Mouse (Mus musculus) hindbrain, embryonic 16.5 days (tissue): ENCODE measurements around the gene Zfp651. TPM values are rescaled to one million over a fixed set of nuclear protein-coding genes. Genes with fewer than 3 reads are reported as not detected.

Source experiments
- ATAC-seq: fragments of 200-750 bp; cut with Nextera tagmentation; 2 replicates; pipeline ENCODE4 v1.8.0; 2017; ENCODE audit warnings: moderate TSS enrichment, moderate library complexity
- H3K27ac ChIP-seq: fragments of 300-500 bp; sonication (generic); 2 replicates; pipeline ENCODE4 v1.5.1; 2014; ENCODE audit warnings: low read depth, mild to moderate bottlenecking, control low read depth, low read length, moderate library complexity
- H3K27me3 ChIP-seq: fragments of 300-500 bp; sonication (generic); replicated peaks from 2 replicates; pipeline ENCODE4 v1.6.1; 2014; ENCODE audit warnings: low read length; ENCODE audit not compliant: control insufficient read depth, insufficient read depth
- H3K36me3 ChIP-seq: fragments of 300-500 bp; sonication (generic); 2 replicates; pipeline ENCODE4 v1.6.1; 2014; ENCODE audit warnings: mild to moderate bottlenecking, low read length, moderate library complexity, mixed read lengths; ENCODE audit not compliant: control insufficient read depth, insufficient read depth
- H3K4me1 ChIP-seq: fragments of 300-500 bp; sonication (generic); 2 replicates; pipeline ENCODE4 v1.6.1; 2014; ENCODE audit warnings: low read depth, low read length; ENCODE audit not compliant: control insufficient read depth, insufficient read depth
- H3K4me2 ChIP-seq: fragments of 300-500 bp; sonication (generic); 2 replicates; pipeline ENCODE4 v1.6.1; 2014; ENCODE audit warnings: mild to moderate bottlenecking, low read length, control low read depth, moderate library complexity
- H3K4me3 ChIP-seq: fragments of 300-500 bp; sonication (generic); 2 replicates; pipeline ENCODE4 v1.5.1; 2014; ENCODE audit warnings: mild to moderate bottlenecking, low read length, control low read depth, moderate library complexity
- H3K9ac ChIP-seq: fragments of 300-500 bp; sonication (generic); 2 replicates; pipeline ENCODE4 v1.6.1; 2014; ENCODE audit warnings: low read depth, mild to moderate bottlenecking, control low read depth, low read length, moderate library complexity
- H3K9me3 ChIP-seq: fragments of 300-500 bp; sonication (generic); 2 replicates; pipeline ENCODE4 v1.6.1; 2014; ENCODE audit warnings: mild to moderate bottlenecking, low read length, moderate library complexity; ENCODE audit not compliant: control insufficient read depth
- WGBS: fragments of 180-500 bp; shearing (Covaris S2); extraction: QIAGEN DNeasy Blood & Tissue Kit; methylation state at CpG from one replicate; pipeline ENCODE4 v1.1.7; 2014; 5-methylcytosine and 5-hydroxymethylcytosine counted together
- polyA plus RNA-seq: library from polyadenylated mRNA; unstranded; fragments of >200 nt; fragmentation: Nextera tagmentation; extraction: Ambion mirVana; gene quantifications from 2 replicates; pipeline ENCODE4 v1.2.1, GENCODE M21; 2015

Gene Zfp651
- polyA plus RNA-seq, 1 experiment from 2014 or later = 15.0 TPM

- H3K4me1 ChIP-seq = peaks cover 30% of the 10 kb centered on the region
Observed at GRCm38 (mm10) chr9:121761787-121762186, 2.7 kb downstream of the Zfp651 start.

GRCm38 (mm10) chr9:121762248-121762647 lies 3.1 kb downstream of the Zfp651 start:
- no peak overlapping the region for H3K4me2 ChIP-seq

More at GRCm38 (mm10) chr9:121761787-121762186, 2.7 kb downstream of the Zfp651 start:
- ATAC-seq = no peak
- H3K36me3 ChIP-seq = peaks cover 32% of the 10 kb centered on the region
- no peak overlapping the region for H3K4me3 ChIP-seq
- peak overlapping the region; percentile 8; the same call in 1 of the 2 replicates for H3K9ac ChIP-seq
- 61% methylated on average over 8 of the region's 8 CpGs for WGBS
- H3K4me2 ChIP-seq = no peak overlapping the region
- no peak overlapping the region for H3K27ac ChIP-seq
- H3K27me3 ChIP-seq = no peaks in the 10 kb centered on the region
- no peaks in the 10 kb centered on the region for H3K9me3 ChIP-seq

DNA sequence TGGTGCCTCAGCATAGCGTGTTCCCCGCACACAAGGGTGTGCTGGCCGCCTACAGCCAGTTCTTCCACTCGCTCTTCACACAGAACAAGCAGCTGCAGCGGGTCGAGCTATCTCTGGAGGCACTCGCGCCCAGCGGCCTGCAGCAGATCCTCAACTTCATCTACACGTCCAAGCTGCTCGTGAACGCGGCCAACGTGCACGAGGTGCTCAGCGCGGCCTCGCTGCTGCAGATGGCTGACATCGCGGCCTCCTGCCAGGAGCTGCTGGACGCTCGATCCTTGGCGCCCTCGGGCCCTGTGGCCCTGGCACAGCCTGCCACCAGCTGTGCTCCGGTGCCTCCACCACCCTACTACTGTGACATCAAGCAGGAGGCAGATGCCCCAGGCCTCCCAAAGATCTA lies 3.6 kb downstream of the Zfp651 start:
- Histone ChIP-seq H3K4me3 (no peak overlapping the region), H3K9me3 (no peaks in the 10 kb centered on the region), H3K36me3 (peaks cover 37% of the 10 kb centered on the region), H3K4me2 (no peak overlapping the region), H3K4me1 (peaks cover 29% of the 10 kb centered on the region), H3K27ac (no peak overlapping the region), H3K27me3 (no peaks in the 10 kb centered on the region), H3K9ac (no peak overlapping the region)
- no peak for ATAC-seq
- WGBS = 79% methylated on average over 25 of the region's 25 CpGs

More at GRCm38 (mm10) chr9:121762248-121762647, 3.1 kb downstream of the Zfp651 start:
- no peak for ATAC-seq
- Histone ChIP-seq H3K27ac (no peak overlapping the region), H3K4me3 (no peak overlapping the region), H3K9me3 (no peaks in the 10 kb centered on the region), H3K27me3 (no peaks in the 10 kb centered on the region), H3K4me1 (peaks cover 30% of the 10 kb centered on the region), H3K36me3 (peaks cover 32% of the 10 kb centered on the region), H3K9ac (no peak overlapping the region)
- 84% methylated on average over 10 of the region's 10 CpGs for WGBS

DNA sequence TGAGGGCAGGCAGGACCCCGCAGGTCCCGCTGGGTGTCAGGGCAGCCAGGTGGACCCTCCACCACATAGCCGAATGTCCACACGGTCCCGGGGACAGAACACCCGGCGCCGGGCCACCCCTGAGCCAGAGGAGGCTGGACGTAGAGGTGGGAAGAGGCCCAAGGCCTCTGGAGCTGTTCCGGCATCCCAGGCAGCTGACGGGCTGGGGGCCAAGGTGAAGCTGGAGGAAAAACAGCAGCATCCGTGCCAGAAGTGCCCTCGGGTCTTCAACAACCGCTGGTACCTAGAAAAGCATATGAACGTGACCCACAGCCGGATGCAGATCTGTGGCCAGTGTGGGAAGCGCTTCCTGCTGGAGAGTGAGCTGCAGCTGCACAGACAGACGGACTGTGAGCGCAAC lies 4.6 kb downstream of the Zfp651 start:
- Histone ChIP-seq H3K4me3 (no peak overlapping the region), H3K4me1 (peaks cover 20% of the 10 kb centered on the region), H3K27me3 (no peaks in the 10 kb centered on the region), H3K4me2 (no peak overlapping the region), H3K9me3 (no peaks in the 10 kb centered on the region), H3K27ac (no peak overlapping the region), H3K36me3 (peaks cover 45% of the 10 kb centered on the region), H3K9ac (no peak overlapping the region)
- 89% methylated on average over 19 of the region's 19 CpGs for WGBS
- ATAC-seq = no peak

DNA sequence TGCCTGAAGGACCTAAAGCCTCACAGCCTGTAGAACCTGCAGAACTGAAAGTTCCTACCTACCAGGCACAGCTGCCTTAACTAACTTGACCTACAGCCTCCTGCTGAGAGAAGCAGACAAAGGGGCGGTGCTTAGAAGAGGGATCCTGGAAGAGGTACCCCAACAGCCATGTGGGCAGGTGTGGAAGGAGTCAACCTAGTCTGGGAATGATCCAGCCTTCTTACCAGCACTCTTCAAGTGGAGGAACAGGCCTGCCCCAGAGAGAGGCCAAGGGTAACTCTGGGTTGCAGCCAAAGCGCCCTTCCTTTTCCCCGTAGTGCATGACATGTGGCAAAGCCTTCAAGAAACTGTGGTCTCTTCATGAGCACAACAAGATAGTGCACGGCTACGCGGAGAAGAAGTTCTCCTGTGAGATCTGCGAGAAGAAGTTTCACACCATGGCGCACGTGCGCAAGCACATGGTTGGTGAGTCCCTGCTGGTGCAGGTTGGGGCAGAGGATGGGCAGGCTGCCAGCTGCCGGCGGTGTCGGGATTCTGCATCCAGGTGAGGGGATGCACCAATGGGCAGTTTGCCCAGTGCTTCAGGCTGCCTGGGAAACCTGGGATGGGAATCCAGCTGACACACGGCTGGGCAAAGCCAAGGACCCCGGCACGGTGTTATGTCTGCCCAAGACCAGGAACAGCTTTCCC lies 6.2 kb downstream of the Zfp651 start:
- no peak overlapping the region for H3K27ac ChIP-seq
- ATAC-seq = no peak
- H3K36me3 ChIP-seq = peaks cover 46% of the 10 kb centered on the region
- H3K4me3 ChIP-seq = no peak overlapping the region
- no peak overlapping the region for H3K4me2 ChIP-seq
- no peak overlapping the region for H3K9ac ChIP-seq
- H3K4me1 ChIP-seq = peaks cover 18% of the 10 kb centered on the region
- no peaks in the 10 kb centered on the region for H3K9me3 ChIP-seq
- H3K27me3 ChIP-seq = no peaks in the 10 kb centered on the region
- 79% methylated on average over 16 of the region's 16 CpGs for WGBS

GRCm38 (mm10) chr9:121772412-121772811 lies 13.3 kb downstream of the Zfp651 start:
- Histone ChIP-seq H3K4me3 (no peak overlapping the region), H3K4me2 (no peak overlapping the region), H3K4me1 (no peaks in the 10 kb centered on the region), H3K27me3 (peaks cover 4% of the 10 kb centered on the region; the same call in 1 of the 2 replicates), H3K27ac (no peak overlapping the region), H3K9ac (no peak overlapping the region), H3K36me3 (peaks cover 12% of the 10 kb centered on the region), H3K9me3 (no peaks in the 10 kb centered on the region)
- WGBS = 74% methylated on average over 5 of the region's 5 CpGs
- ATAC-seq = no peak

- WGBS = 81% methylated on average over 10 of the region's 10 CpGs
- Histone ChIP-seq H3K27me3 (peaks cover 9% of the 10 kb centered on the region), H3K4me2 (no peak overlapping the region), H3K9me3 (no peaks in the 10 kb centered on the region), H3K27ac (no peak overlapping the region), H3K9ac (no peak overlapping the region), H3K36me3 (no peaks in the 10 kb centered on the region), H3K4me3 (no peak overlapping the region), H3K4me1 (peaks cover 5% of the 10 kb centered on the region)
- ATAC-seq = no peak
Observed at GRCm38 (mm10) chr9:121775951-121776350, 16.8 kb downstream of the Zfp651 start.

DNA sequence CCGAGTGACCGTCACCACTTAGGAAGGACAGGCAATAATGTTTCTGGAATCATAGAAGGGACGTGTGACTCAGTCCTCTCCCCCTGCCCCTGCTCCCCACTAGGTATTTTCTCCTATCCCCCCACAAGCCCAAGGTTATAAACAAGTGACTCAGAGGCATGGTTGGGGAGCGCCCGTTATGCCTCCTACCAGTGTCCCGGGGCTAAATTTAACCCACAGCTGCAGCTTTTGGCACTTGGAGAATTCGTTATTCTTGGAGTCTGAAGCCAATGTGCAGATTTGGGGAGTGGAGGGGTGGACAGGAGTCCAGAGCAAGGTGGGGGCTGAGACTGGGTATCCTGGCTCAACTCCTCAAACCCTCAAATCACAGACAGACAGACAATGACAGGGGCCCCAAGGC lies 17.4 kb downstream of the Zfp651 start:
- H3K36me3 ChIP-seq = no peaks in the 10 kb centered on the region
- H3K9me3 ChIP-seq = no peaks in the 10 kb centered on the region
- H3K27ac ChIP-seq = no peak overlapping the region
- no peak overlapping the region for H3K4me3 ChIP-seq
- peaks cover 9% of the 10 kb centered on the region for H3K27me3 ChIP-seq
- 88% methylated on average over 7 of the region's 7 CpGs for WGBS
- H3K9ac ChIP-seq = no peak overlapping the region
- no peak overlapping the region for H3K4me2 ChIP-seq
- H3K4me1 ChIP-seq = peaks cover 5% of the 10 kb centered on the region
- no peak for ATAC-seq

GRCm38 (mm10) chr9:121777484-121778065 lies 18.4 kb downstream of the Zfp651 start, which contains the start of gene Klhl40:
Klhl40 (plus strand) TSS chr9:121777607.
- peak; percentile 71 for ATAC-seq
- H3K9ac ChIP-seq = peak within 1 kb of the TSS; percentile 48
- H3K4me3 ChIP-seq = peak within 1 kb of the TSS; percentile 45
- 19% methylated on average over 30 of the region's 30 CpGs for WGBS
- no peaks in the 10 kb centered on the region for H3K9me3 ChIP-seq
- H3K4me2 ChIP-seq = peak within 1 kb of the TSS; percentile 80
- no peak within 1 kb of the TSS for H3K27ac ChIP-seq
- H3K27me3 ChIP-seq = peaks cover 9% of the 10 kb centered on the region
- peaks cover 5% of the 10 kb centered on the region for H3K4me1 ChIP-seq
- no peaks in the 10 kb centered on the region for H3K36me3 ChIP-seq
